Mouse (Mus musculus) midbrain, embryonic 15.5 days (tissue): ENCODE data around the gene Camsap3. TPM values are rescaled to one million over a fixed set of nuclear protein-coding genes. Genes with fewer than 3 reads are reported as not detected.
A peak's percentile ranks its signal among the peaks of the same experiment; 100 is the strongest.

Experiments
- ATAC-seq: fragments of 200-750 bp; cut with Nextera tagmentation; replicated peaks from 2 replicates; pipeline ENCODE4 v1.8.0; 2017; ENCODE audit warnings: moderate TSS enrichment
- H3K27ac ChIP-seq: fragments of 300-500 bp; sonication (generic); 2 replicates; pipeline ENCODE4 v1.5.1; 2015; ENCODE audit warnings: mild to moderate bottlenecking, inconsistent platforms
- H3K27me3 ChIP-seq: fragments of 300-500 bp; sonication (generic); replicated peaks from 2 replicates; pipeline ENCODE4 v1.6.1; 2015; ENCODE audit warnings: inconsistent platforms
- H3K36me3 ChIP-seq: fragments of 300-500 bp; sonication (generic); replicated peaks from 2 replicates; pipeline ENCODE4 v1.6.1; 2015; ENCODE audit warnings: inconsistent platforms
- H3K4me1 ChIP-seq: fragments of 300-500 bp; sonication (generic); 2 replicates; pipeline ENCODE4 v1.6.1; 2015; ENCODE audit warnings: inconsistent platforms
- H3K4me2 ChIP-seq: fragments of 300-500 bp; sonication (generic); 2 replicates; pipeline ENCODE4 v1.6.1; 2015; ENCODE audit warnings: inconsistent platforms, mild to moderate bottlenecking, moderate library complexity
- H3K4me3 ChIP-seq: fragments of 300-500 bp; sonication (generic); 2 replicates; pipeline ENCODE4 v1.5.1; 2015; ENCODE audit warnings: mild to moderate bottlenecking, inconsistent platforms
- H3K9ac ChIP-seq: fragments of 300-500 bp; sonication (generic); 2 replicates; pipeline ENCODE4 v1.6.1; 2015; ENCODE audit warnings: mild to moderate bottlenecking, inconsistent platforms
- H3K9me3 ChIP-seq: fragments of 300-500 bp; sonication (generic); 2 replicates; pipeline ENCODE4 v1.6.1; 2016; ENCODE audit warnings: inconsistent platforms
- WGBS: fragments of 180-500 bp; shearing (Covaris S2); methylation state at CpG from one replicate; pipeline ENCODE4 v1.1.7; 2015; ENCODE audit warnings: mixed read lengths; 5-methylcytosine and 5-hydroxymethylcytosine counted together
- polyA plus RNA-seq: library from polyadenylated mRNA; unstranded; fragments of >200 nt; fragmentation: Nextera tagmentation; extraction: Ambion mirVana; gene quantifications from 2 replicates; pipeline ENCODE4 v1.2.1, GENCODE M21; 2015

The Camsap3 gene
- polyA plus RNA-seq, 1 experiment from 2014 or later: 51.8 TPM

DNA sequence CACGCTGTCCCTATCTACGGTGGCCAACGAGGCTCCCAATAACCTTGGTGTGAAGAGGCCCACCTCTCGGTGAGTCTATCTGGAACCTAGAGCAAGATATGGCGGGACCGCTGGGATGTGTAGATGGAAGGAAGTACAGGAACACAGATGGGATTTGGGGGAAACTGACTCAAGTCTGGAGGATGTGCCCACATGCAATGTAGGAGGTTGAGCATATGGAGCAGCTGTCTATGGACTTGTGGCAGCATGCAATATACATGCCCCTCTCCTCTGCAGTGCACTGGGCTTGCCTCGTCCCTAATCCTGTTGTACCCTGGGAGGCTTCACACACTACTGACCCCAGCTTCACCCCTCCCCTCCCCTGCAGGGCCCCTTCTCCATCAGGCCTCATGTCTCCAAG lies 20.7 kb downstream of the Camsap3 start:
- no peaks in the 10 kb centered on the region for H3K4me1 ChIP-seq
- H3K9ac ChIP-seq: no peak overlapping the region
- H3K27ac ChIP-seq: no peak overlapping the region
- 88% methylated on average over 7 of the region's 7 CpGs for WGBS
- H3K9me3 ChIP-seq: no peaks in the 10 kb centered on the region
- no peaks in the 10 kb centered on the region for H3K27me3 ChIP-seq
- no peak for ATAC-seq
- H3K4me3 ChIP-seq: no peak overlapping the region
- H3K4me2 ChIP-seq: no peak overlapping the region
- peaks cover 75% of the 10 kb centered on the region for H3K36me3 ChIP-seq

DNA sequence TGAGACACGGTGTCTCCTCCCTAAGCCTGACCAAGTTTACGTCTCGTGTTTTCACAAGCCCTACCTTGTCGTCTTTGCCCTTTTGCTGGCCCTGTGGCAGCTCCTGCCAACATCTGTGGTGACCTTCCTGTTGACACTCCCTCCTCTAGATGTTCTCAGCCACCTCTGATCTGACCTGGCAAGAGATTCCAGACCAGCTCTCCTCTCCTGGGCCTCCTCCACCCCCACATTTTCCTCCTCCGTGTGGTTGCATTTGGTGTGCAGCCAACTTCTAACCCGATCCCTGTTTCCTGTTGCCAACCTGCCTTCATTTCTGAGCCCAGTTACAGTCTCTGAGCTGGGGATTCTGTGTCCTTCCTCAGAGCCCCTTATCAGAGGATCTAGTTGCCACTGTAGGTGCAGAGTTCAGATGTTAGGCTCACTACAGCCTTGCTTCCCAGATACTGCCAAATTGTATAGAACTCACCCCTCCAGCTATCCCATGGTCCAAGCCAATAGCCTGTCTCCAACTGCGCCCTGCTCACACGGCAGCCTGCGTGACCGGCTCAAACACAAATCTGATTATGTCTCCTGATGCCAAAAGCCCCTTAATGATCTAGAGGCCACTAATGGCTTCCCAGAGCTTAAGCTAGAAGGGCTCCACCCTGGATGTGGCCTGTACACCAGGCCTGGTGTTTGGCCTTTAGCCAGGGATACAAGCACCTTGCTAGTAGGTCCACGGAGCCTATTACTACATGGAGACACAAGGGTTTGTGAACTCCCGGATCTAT lies 22.1 kb downstream of the Camsap3 start:
- no peaks in the 10 kb centered on the region for H3K9me3 ChIP-seq
- no peaks in the 10 kb centered on the region for H3K27me3 ChIP-seq
- H3K4me2 ChIP-seq: no peak overlapping the region
- WGBS: 86% methylated on average over 12 of the region's 12 CpGs
- ATAC-seq: no peak
- H3K9ac ChIP-seq: no peak overlapping the region
- H3K36me3 ChIP-seq: peaks cover 74% of the 10 kb centered on the region
- no peak overlapping the region for H3K4me3 ChIP-seq
- H3K4me1 ChIP-seq: no peaks in the 10 kb centered on the region
- no peak overlapping the region for H3K27ac ChIP-seq

DNA sequence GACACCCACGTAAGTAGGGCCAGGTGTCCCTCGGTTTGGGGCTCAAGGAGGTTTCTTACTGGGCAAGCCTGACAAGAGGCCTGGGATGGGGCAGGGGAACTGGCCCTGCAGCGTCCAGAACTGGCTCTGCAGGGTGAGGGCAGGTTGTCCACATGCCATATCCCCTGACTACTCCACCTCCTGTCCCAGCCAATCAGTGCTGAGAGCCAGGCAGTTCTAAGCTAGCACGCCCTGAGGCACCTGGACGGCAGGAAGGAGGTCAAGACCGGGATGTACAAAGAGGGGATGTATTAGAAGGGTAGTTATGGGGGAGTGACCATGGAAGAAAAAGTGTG lies 22.7 kb downstream of the Camsap3 start:
- no peak for ATAC-seq

DNA sequence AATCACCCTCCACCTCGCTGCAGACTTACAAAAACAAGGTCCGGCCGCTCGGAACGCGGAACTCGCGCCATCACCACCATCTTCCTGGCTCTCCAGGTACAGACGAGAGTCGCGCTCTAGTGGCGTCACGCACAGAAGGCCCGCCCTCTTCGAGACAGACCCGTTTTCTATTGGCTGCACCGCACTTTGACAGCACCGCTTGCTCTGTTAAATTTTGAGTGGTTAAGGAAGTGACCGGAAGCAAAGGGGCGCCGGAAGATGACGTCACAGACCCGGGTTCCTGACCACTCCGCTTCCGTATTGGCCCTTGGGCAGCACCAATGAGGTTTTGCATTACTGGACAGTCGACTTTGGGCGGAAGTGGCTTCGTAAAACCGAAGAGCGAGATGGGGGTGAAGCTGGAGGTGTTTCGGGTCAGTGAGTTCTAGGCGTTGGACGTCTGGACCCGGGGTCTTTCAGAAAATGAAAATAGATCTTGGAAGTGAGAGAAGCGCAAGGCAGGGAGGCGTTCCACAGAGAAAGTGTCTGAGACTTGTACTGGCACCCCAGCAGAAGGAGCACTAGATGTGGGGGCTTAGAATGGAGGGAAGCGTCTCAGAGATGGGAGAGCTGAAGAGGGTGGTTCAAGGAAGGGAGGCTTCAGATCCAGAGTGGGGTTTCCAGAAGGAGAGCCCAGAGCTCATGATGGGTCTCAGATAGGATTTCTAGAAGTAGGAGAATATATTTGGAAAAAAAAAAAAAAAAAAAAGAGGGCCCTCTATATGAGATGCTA lies 34.3 kb downstream of the Camsap3 start, which contains the start of the genes Xab2 and Pet100:
TSS of gene Xab2 (minus strand) at position 118 of the 772 bp plus-strand sequence.
TSS of gene Pet100 (plus strand) at position 350 of the 772 bp plus-strand sequence.
- Histone ChIP-seq H3K27me3 (no peaks in the 10 kb centered on the region), H3K9me3 (no peaks in the 10 kb centered on the region), H3K27ac (peak within 1 kb of the TSS; percentile 57), H3K4me3 (peak within 1 kb of the TSS; percentile 68), H3K4me1 (peaks cover 23% of the 10 kb centered on the region), H3K9ac (peak within 1 kb of the TSS; percentile 76), H3K4me2 (peak within 1 kb of the TSS; percentile 76), H3K36me3 (peaks cover 19% of the 10 kb centered on the region)
- peak; percentile 97 for ATAC-seq
- WGBS: under 1% methylated on average over 37 of the region's 37 CpGs

More for the DNA sequence above, 22.7 kb downstream of the Camsap3 start:
- H3K9me3 ChIP-seq: no peaks in the 10 kb centered on the region
- H3K4me2 ChIP-seq: no peak overlapping the region
- peaks cover 73% of the 10 kb centered on the region for H3K36me3 ChIP-seq
- no peak overlapping the region for H3K9ac ChIP-seq
- no peak overlapping the region for H3K27ac ChIP-seq
- 89% methylated on average over 6 of the region's 6 CpGs for WGBS
- H3K27me3 ChIP-seq: no peaks in the 10 kb centered on the region
- H3K4me1 ChIP-seq: no peaks in the 10 kb centered on the region
- no peak overlapping the region for H3K4me3 ChIP-seq

DNA sequence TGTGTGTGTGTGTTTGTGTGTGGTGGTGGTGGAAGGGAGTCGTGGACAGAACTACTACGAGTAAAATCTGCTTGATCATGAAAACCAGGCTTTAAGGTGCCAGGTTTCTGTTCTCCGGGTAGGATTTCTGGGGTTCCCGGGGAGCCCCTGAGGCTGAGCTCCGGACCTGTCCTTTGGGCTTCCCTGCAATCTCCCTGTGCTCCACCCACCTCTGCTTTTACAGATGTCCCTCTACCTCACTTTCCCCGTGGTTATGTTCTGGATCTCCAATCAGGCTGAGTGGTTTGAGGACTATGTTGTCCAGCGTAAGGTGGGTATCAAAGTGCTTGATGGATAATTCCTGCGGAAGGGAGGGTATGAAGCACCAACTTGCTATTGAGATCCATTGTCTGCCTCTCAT lies 35.0 kb downstream of the Camsap3 start:
- peaks cover 23% of the 10 kb centered on the region for H3K4me1 ChIP-seq
- H3K9me3 ChIP-seq: no peaks in the 10 kb centered on the region
- H3K9ac ChIP-seq: peak overlapping the region; percentile 76; the same call in 1 of the 2 replicates
- no peaks in the 10 kb centered on the region for H3K27me3 ChIP-seq
- peaks cover 13% of the 10 kb centered on the region for H3K36me3 ChIP-seq
- H3K27ac ChIP-seq: no peak overlapping the region
- H3K4me3 ChIP-seq: peak overlapping the region; percentile 68
- 70% methylated on average over 8 of the region's 8 CpGs for WGBS
- H3K4me2 ChIP-seq: peak overlapping the region; percentile 76
- no peak; the same call in 1 of the 2 replicates for ATAC-seq

DNA sequence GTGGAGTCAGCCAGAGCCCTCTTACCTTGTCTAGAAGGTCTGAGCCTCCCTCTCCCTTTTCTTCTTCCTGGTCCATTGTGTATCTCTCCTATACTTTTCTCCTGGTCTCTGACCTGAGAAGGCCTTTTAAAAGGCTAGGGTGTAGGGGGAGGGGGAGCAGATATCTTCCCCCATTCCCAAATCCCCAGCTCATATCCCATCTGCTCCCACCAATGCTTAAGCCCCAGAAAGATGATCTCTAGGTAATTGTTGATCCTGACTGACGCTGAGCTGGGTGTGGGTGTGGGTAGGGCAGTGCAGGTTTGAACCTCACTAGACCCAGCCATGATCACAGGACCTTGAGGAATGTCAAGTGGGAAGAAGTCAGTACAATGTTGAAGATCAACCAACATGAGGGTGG lies 38.4 kb downstream of the Camsap3 start, which contains the start of gene Pcp2:
TSS of gene Pcp2 (minus strand) at position 101 of the 400 bp plus-strand sequence.
- Histone ChIP-seq H3K4me2 (no peak within 1 kb of the TSS), H3K27ac (no peak within 1 kb of the TSS), H3K4me1 (peaks cover 11% of the 10 kb centered on the region), H3K9me3 (no peaks in the 10 kb centered on the region), H3K36me3 (no peaks in the 10 kb centered on the region), H3K9ac (no peak within 1 kb of the TSS), H3K27me3 (no peaks in the 10 kb centered on the region), H3K4me3 (no peak within 1 kb of the TSS)
- no peak for ATAC-seq
- 69% methylated on average over 1 of the region's 1 CpGs for WGBS

DNA sequence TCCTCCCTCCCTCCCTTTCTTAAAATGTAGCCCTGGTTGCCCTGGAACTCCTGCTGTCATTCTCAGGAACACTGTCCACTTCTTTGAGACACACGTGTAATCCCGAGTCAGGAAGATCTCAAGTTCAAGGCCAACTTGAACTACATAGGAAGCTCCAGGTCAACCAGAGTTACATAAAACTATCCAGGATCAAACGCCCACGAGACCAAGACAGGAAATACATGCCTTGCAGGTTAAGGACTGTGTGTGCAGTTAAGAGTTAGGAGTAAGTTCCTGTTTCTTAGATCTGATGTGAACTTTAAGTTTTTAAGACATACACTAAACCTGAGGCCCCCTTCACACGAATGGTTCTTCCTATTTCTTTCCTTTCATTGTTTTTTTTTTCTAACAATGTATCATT lies 39.9 kb downstream of the Camsap3 start:
- H3K9me3 ChIP-seq: no peaks in the 10 kb centered on the region
- peaks cover 15% of the 10 kb centered on the region for H3K4me1 ChIP-seq
- no peak overlapping the region for H3K4me2 ChIP-seq
- no peak overlapping the region for H3K4me3 ChIP-seq
- no peak overlapping the region for H3K27ac ChIP-seq
- WGBS: 64% methylated on average over 5 of the region's 5 CpGs
- H3K27me3 ChIP-seq: no peaks in the 10 kb centered on the region
- H3K9ac ChIP-seq: no peak overlapping the region
- H3K36me3 ChIP-seq: no peaks in the 10 kb centered on the region
- ATAC-seq: no peak

DNA sequence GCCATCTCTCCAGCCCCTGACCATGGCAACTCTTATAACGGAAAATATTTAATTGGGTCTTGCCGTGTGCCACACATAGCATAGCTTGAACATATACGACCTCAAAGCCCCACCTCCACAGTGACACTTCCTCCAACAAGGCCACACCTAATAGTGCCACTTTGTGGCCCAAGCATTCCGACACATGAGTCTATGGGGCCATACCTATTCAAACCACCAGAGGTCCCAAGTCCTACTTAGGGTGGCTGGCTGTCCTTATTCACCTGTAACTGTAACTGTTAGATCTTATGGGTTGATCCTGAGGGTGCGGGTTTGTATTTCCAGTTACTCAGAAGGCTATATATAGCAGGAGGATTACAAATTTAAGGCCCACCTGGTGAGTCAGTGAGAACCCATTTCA lies 40.9 kb downstream of the Camsap3 start:
- Histone ChIP-seq H3K4me2 (no peak overlapping the region), H3K27me3 (no peaks in the 10 kb centered on the region), H3K9me3 (no peaks in the 10 kb centered on the region), H3K27ac (no peak overlapping the region), H3K9ac (no peak overlapping the region), H3K36me3 (no peaks in the 10 kb centered on the region), H3K4me3 (no peak overlapping the region), H3K4me1 (peaks cover 8% of the 10 kb centered on the region)
- ATAC-seq: no peak
- WGBS: 41% methylated on average over 5 of the region's 5 CpGs

DNA sequence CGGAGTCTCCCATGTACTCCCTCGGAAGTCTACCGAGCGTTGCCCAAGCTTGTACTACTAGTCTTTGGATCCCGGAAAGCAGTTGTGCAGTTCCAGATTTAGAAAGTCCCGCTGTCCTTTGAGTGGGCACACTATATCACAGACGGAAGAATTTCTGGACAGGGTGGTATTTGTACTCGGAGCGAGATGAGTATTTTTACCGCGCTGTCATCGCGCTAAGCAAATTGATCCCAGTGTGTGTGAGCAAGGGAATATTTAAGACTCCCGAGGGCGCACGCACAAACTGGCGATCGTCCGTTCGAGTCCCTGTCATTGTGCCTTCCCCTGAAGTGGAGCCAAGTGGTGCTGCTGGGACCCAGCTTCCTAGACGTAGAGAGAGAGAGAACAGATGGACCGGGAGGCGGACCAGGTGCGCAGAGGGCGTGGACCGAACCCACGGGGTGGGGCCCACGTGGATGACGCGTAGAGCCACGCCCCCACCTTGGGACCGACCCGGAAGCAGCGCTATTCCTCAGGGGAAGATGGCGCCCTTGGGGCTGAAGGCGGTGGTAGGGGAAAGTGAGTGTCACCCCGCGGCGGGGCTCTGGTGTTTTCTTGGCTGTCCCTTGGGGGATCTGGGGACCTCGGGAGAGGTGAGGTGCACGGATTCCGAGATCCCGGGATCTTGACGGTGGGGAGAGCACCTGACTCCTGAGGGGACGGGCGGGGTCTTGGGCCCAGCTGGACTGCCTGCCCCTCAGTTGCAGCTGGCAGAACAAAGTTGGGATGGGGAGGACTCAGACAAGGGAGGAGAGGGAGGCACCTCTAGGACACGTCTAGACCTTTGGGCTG lies 43.8 kb downstream of the Camsap3 start, which contains the start of gene Stxbp2:
TSS of gene Stxbp2 (plus strand) at position 309 of the 831 bp plus-strand sequence.
- Histone ChIP-seq H3K4me1 (peaks cover 8% of the 10 kb centered on the region), H3K27ac (no peak within 1 kb of the TSS)
- ATAC-seq: peak; percentile 86

DNA sequence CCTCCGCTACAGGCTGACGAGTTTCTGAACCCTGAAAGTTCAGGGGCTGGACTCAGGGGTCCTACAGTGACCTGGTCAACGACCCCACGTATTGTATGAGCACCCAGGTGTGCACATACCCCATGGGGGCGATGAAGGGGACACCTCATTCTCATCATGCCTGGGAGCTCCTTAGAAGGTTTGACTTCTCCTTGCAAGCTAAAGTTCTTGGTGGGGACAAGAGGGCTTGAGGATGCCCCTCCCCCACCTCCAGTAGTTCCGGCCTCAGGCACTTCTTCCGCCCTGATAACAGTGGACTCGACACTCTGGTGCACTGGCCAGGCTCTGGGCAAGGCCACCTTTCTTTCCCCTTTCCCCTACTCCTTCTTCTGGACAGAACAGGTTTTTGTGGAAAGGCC lies 44.4 kb downstream of the Camsap3 start:
- Histone ChIP-seq H3K4me1 (peaks cover 8% of the 10 kb centered on the region), H3K27ac (no peak overlapping the region), H3K9me3 (no peaks in the 10 kb centered on the region), H3K36me3 (no peaks in the 10 kb centered on the region), H3K27me3 (no peaks in the 10 kb centered on the region), H3K4me3 (peak overlapping the region; percentile 47), H3K9ac (no peak overlapping the region), H3K4me2 (peak overlapping the region; percentile 78)
- 0 out of 2 replicates have a peak, but pooled peaks have one; percentile 7 for ATAC-seq
- WGBS: 23% methylated on average over 8 of the region's 8 CpGs

More for the DNA sequence above, 43.8 kb downstream of the Camsap3 start, which contains the start of gene Stxbp2:
- H3K4me2 ChIP-seq: peak within 1 kb of the TSS; percentile 78
- 5% methylated on average over 47 of the region's 47 CpGs for WGBS
- H3K4me3 ChIP-seq: peak within 1 kb of the TSS; percentile 47
- no peaks in the 10 kb centered on the region for H3K9me3 ChIP-seq
- peak within 1 kb of the TSS; percentile 21; the same call in 1 of the 2 replicates for H3K9ac ChIP-seq
- no peaks in the 10 kb centered on the region for H3K36me3 ChIP-seq
- no peaks in the 10 kb centered on the region for H3K27me3 ChIP-seq

DNA sequence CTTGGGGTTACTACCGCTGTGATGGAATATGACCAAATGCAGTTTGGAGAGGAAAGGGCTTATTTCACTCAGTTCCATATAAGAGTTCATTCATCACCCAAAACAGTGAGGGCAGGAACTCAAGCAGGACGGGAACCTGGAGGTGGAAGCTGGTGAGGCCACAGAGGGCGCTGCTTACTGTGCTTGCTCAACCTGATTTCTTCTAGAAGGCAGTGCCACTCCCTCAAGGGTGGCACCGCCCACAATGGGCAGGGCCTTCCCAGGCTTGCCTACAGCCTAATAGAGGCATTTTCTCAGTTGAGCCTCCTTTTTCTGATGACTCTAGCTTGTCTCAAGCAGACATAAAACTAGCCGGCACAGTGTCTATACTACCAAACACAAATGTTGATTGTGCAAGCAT lies 58.7 kb downstream of the Camsap3 start:
- Histone ChIP-seq H3K36me3 (no peaks in the 10 kb centered on the region), H3K27ac (no peak overlapping the region), H3K9me3 (no peaks in the 10 kb centered on the region), H3K9ac (no peak overlapping the region), H3K4me3 (no peak overlapping the region), H3K4me1 (no peaks in the 10 kb centered on the region), H3K27me3 (no peaks in the 10 kb centered on the region), H3K4me2 (no peak overlapping the region)
- WGBS: 25% methylated on average over 5 of the region's 5 CpGs
- ATAC-seq: no peak
